Mouse (Mus musculus): ENCODE measurements around the gene 2610001J05Rik. TPM values are rescaled to one million over a fixed set of nuclear protein-coding genes. Genes with fewer than 3 reads are reported as not detected.
"Not testable (repeated sequence)": the region's sequence is repeated elsewhere in the genome, so short reads cannot be mapped to it uniquely, and the experiment has no call there.

Gene 2610001J05Rik
- total and polyA plus RNA-seq, 3 experiments, result 28.1 to 45.4 TPM; not detected in 1

- no peaks in the 10 kb centered on the region; a peak in 1 of 4 replicates for H3K36me3 ChIP-seq (ENCODE audit: control insufficient read depth in 1 of 2, insufficient read depth in 2 of 2, low read length in 2 of 2)
- H3K27ac ChIP-seq (ENCODE audit: control insufficient read depth, low read depth, low read length), result no peak overlapping the region
- H3K4me3 ChIP-seq (ENCODE audit: control insufficient read depth in 1 of 2, insufficient read depth in 1 of 2, low read depth in 2 of 2, low read length in 2 of 2), result no peak overlapping the region
- no peaks in the 10 kb centered on the region for H3K79me2 ChIP-seq (ENCODE audit: control insufficient read depth, insufficient read depth, low read length, poor library complexity)
- H3K9ac ChIP-seq (ENCODE audit: control insufficient read depth, low read depth, low read length, poor library complexity, severe bottlenecking), result no peak overlapping the region
- peak; percentile 52 for DNase-seq (ENCODE audit: low read depth, low spot score)
- TF ChIP-seq GABPA (IDR thresholded peaks at IDR 0.05; ENCODE audit: low read depth, low read length) (no peak), MYC (IDR thresholded peaks at IDR 0.05; ENCODE audit: low read depth, low read length) (no peak), UBTF (IDR thresholded peaks at IDR 0.05; ENCODE audit: borderline replicate concordance, insufficient read depth, low read depth, low read length) (no peak), POLR2AphosphoS2 (IDR thresholded peaks at IDR 0.05; ENCODE audit: low read length) (no peak), KAT2A (conservative IDR thresholded peaks at IDR 0.05; ENCODE audit: low read depth, low read length) (no peak), ELF1 (IDR thresholded peaks at IDR 0.05; ENCODE audit: low read depth, low read length) (no peak), NELFE (IDR thresholded peaks at IDR 0.05; ENCODE audit: low read depth, low read length) (no peak), GATA1 (IDR thresholded peaks at IDR 0.05; ENCODE audit: low read depth, low read length) (no peak), ETS1 (IDR thresholded peaks at IDR 0.05; ENCODE audit: low read depth, low read length) (no peak)
- no peaks in the 10 kb centered on the region for H3K4me1 ChIP-seq (ENCODE audit: control insufficient read depth in 1 of 2, insufficient read depth in 2 of 2, low read length in 2 of 2)
- H3K27me3 ChIP-seq (ENCODE audit: control insufficient read depth in 1 of 2, insufficient read depth in 2 of 2, low read length in 2 of 2), result no peaks in the 10 kb centered on the region
- no peaks in the 10 kb centered on the region for H3K9me3 ChIP-seq (replicated peaks; ENCODE audit: insufficient read depth, low read length)
These were observed 11.3 kb downstream of the 2610001J05Rik start for GRCm38 (mm10) chr6:13859877-13860585.

GRCm38 (mm10) chr6:13854230-13854629, 17.1 kb downstream of the 2610001J05Rik start:
- Histone ChIP-seq H3K4me3 (ENCODE audit: control insufficient read depth in 1 of 2, insufficient read depth in 1 of 2, low read depth in 2 of 2, low read length in 2 of 2) (no peak overlapping the region), H3K36me3 (ENCODE audit: control insufficient read depth in 1 of 2, insufficient read depth in 2 of 2, low read length in 2 of 2) (no peaks in the 10 kb centered on the region), H3K9ac (ENCODE audit: control insufficient read depth, low read depth, low read length, poor library complexity, severe bottlenecking) (no peak overlapping the region), H3K4me1 (ENCODE audit: control insufficient read depth in 1 of 2, insufficient read depth in 2 of 2, low read length in 2 of 2) (no peaks in the 10 kb centered on the region; a peak in 1 of 4 replicates), H3K79me2 (ENCODE audit: control insufficient read depth, insufficient read depth, low read length, poor library complexity) (no peaks in the 10 kb centered on the region), H3K27me3 (ENCODE audit: control insufficient read depth in 1 of 2, insufficient read depth in 2 of 2, low read length in 2 of 2) (no peaks in the 10 kb centered on the region), H3K9me3 (replicated peaks; ENCODE audit: insufficient read depth, low read length) (no peaks in the 10 kb centered on the region), H3K27ac (ENCODE audit: control insufficient read depth, low read depth, low read length) (no peak overlapping the region)
- no peak for TF ChIP-seq MYB (IDR thresholded peaks at IDR 0.05; ENCODE audit: low read depth, low read length)
- DNase-seq (ENCODE audit: low read depth, low spot score), result no peak

GRCm38 (mm10) chr6:13853244-13853643, 18.1 kb downstream of the 2610001J05Rik start:
- Histone ChIP-seq H3K4me1 (ENCODE audit: control insufficient read depth in 1 of 2, insufficient read depth in 2 of 2, low read length in 2 of 2) (no peaks in the 10 kb centered on the region; a peak in 1 of 4 replicates), H3K9ac (ENCODE audit: control insufficient read depth, low read depth, low read length, poor library complexity, severe bottlenecking) (no peak overlapping the region), H3K9me3 (replicated peaks; ENCODE audit: insufficient read depth, low read length) (no peaks in the 10 kb centered on the region), H3K79me2 (ENCODE audit: control insufficient read depth, insufficient read depth, low read length, poor library complexity) (no peaks in the 10 kb centered on the region), H3K27me3 (ENCODE audit: control insufficient read depth in 1 of 2, insufficient read depth in 2 of 2, low read length in 2 of 2) (no peaks in the 10 kb centered on the region; a peak in 1 of 4 replicates), H3K36me3 (ENCODE audit: control insufficient read depth in 1 of 2, insufficient read depth in 2 of 2, low read length in 2 of 2) (no peaks in the 10 kb centered on the region), H3K4me3 (ENCODE audit: control insufficient read depth in 1 of 2, insufficient read depth in 1 of 2, low read depth in 2 of 2, low read length in 2 of 2) (no peak overlapping the region), H3K27ac (ENCODE audit: control insufficient read depth, low read depth, low read length) (no peak overlapping the region)
- DNase-seq (ENCODE audit: low read depth, low spot score), result no peak
- TF ChIP-seq MXI1 (IDR thresholded peaks at IDR 0.05; ENCODE audit: low read depth, low read length) (no peak), POLR2AphosphoS5 (IDR thresholded peaks at IDR 0.05; ENCODE audit: borderline replicate concordance, low read depth, low read length) (no peak), MAFK (IDR thresholded peaks at IDR 0.05; ENCODE audit: borderline replicate concordance, low read depth, low read length) (no peak), POLR2AphosphoS2 (IDR thresholded peaks at IDR 0.05; ENCODE audit: low read length) (no peak), MYB (IDR thresholded peaks at IDR 0.05; ENCODE audit: low read depth, low read length) (no peak), HCFC1 (IDR thresholded peaks at IDR 0.05; ENCODE audit: low read depth, low read length) (no peak), MAX (IDR thresholded peaks at IDR 0.05; ENCODE audit: low read length) (no peak), TCF12 (IDR thresholded peaks at IDR 0.05; ENCODE audit: low read depth, low read length) (no peak), ETS1 (IDR thresholded peaks at IDR 0.05; ENCODE audit: low read depth, low read length) (no peak), CHD1 (IDR thresholded peaks at IDR 0.05; ENCODE audit: low read depth, low read length) (no peak), MYC (IDR thresholded peaks at IDR 0.05; ENCODE audit: low read depth, low read length) (no peak), EP300 (IDR thresholded peaks at IDR 0.05; ENCODE audit: low read depth in 1 of 2, low read length in 2 of 2) (no peak), UBTF (IDR thresholded peaks at IDR 0.05; ENCODE audit: borderline replicate concordance, insufficient read depth, low read depth, low read length) (no peak), SIN3A (IDR thresholded peaks at IDR 0.05; ENCODE audit: low read length) (no peak)

GRCm38 (mm10) chr6:13846031-13846430, 25.3 kb downstream of the 2610001J05Rik start:
- not testable (repeated sequence) for H3K36me3 ChIP-seq (ENCODE audit: control insufficient read depth in 1 of 2, insufficient read depth in 2 of 2, low read length in 2 of 2); H3K27me3 ChIP-seq (ENCODE audit: control insufficient read depth in 1 of 2, insufficient read depth in 2 of 2, low read length in 2 of 2); DNase-seq (ENCODE audit: low read depth, low spot score); H3K9me3 ChIP-seq (replicated peaks; ENCODE audit: insufficient read depth, low read length); H3K79me2 ChIP-seq (ENCODE audit: control insufficient read depth, insufficient read depth, low read length, poor library complexity); H3K27ac ChIP-seq (ENCODE audit: control insufficient read depth, low read depth, low read length); H3K4me1 ChIP-seq (ENCODE audit: control insufficient read depth in 1 of 2, insufficient read depth in 2 of 2, low read length in 2 of 2); H3K9ac ChIP-seq (ENCODE audit: control insufficient read depth, low read depth, low read length, poor library complexity, severe bottlenecking); H3K4me3 ChIP-seq (ENCODE audit: control insufficient read depth in 1 of 2, insufficient read depth in 1 of 2, low read depth in 2 of 2, low read length in 2 of 2)
